Mouse (Mus musculus): Measurements from ENCODE around the gene Spaca4.
A peak's percentile ranks its signal among the peaks of the same experiment; 100 is the strongest.

Spaca4 gene

DNA sequence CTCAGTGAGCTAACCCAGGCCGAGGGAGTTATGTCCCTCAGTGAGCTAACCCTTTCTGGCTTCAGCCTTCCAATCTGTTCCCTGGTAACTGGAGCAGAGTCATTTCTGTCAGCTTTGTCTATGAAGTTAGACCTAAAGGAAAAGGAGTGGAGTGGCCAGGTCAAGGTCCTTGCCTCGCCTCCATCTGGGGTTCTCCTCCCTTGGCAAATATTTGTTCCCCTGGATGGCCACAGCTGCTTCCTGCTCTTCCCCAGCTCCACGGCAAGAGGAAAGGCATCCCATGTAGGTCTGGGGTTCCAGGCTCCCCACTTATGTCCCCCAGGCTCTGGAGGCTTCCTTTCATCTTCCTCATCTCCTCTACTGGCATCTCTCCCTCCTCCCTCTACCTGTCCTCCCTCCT lies 2.0 kb upstream of the Spaca4 start:
- DNase-seq (ENCODE audit: low spot score in 2 of 2), result no peak

DNA sequence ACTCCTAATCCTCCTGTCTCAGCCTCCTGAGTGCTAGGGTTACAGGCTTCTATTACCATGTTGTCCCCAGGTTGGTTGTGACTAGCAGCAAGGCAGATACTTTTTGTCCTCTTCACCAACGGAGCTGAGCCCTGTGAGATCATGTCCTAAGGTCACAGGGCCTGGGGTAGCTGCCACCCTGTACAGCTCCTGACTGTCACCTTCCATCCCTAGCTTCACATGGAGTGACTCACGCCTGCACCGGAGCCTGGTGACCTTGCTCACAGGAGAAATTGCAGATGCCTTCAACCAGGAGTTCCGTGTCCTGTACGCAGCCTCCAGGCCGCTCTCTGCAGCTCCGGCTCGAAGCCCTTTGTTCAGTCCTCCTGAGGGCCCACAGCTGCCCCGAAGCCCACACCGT lies 806 bp upstream of the Spaca4 start:
- no peak for DNase-seq (ENCODE audit: low spot score in 2 of 2)

DNA sequence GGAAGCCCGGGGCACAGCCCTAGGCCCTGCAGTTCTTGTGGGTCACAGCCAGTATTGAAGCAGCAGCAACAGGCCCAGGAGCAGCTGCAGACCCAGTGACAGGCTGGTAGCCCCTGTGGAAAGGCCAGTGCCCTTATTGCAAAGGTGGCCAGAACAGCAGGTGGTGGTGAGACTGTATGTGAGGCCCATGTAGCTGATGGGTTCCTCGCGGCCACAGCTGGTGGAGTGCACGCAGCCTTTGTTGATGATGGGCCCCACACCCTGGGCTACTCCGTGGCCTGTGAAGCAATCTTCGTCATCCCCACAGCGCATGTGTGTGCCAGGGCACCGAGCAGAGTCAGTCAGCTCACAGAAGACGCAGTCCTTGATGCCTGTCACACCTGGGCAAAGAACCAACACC lies 462 bp downstream of the Spaca4 start:
- DNase-seq (ENCODE audit: low spot score in 2 of 2), result no peak

DNA sequence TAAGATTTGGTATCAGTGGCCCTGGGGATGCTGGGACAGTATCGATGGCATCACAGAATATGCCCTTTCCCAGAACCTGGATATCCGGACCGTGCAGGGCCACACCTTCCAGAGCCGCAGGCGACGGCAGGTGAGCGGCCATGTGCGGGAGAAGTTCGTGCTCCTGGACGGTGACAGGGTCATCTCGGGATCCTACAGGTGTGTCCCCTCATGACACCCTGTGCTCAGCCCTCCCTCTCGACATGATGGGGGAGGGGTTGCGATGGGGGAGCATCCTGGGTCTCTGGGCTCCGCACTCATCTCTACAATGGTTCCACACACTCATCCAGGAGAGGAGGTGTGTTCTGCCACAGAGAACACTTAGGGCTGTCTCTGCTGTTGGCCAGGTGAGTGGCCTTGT lies 1.8 kb downstream of the Spaca4 start:
- no peak for DNase-seq (ENCODE audit: low spot score in 2 of 2)

DNA sequence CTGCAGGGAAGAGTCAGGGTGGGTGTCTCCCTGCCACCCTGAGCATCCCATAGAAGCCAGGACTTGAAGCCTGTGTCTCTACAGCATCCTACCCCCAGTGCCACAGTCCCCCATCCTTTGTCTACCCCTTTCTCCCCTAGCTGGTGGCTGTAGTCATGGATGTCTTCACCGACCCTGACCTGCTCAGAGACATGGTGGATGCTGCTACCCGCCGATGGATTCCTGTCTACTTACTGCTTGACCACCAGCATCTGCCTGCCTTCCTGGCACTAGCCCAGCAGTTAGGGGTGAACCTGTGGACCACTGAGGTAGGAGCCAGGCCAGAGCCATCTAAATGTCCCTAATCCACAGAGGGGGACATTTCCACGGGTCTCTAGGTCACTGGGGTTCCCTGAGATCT lies 2.3 kb downstream of the Spaca4 start:
- DNase-seq (ENCODE audit: low spot score in 2 of 2), result no peak

DNA sequence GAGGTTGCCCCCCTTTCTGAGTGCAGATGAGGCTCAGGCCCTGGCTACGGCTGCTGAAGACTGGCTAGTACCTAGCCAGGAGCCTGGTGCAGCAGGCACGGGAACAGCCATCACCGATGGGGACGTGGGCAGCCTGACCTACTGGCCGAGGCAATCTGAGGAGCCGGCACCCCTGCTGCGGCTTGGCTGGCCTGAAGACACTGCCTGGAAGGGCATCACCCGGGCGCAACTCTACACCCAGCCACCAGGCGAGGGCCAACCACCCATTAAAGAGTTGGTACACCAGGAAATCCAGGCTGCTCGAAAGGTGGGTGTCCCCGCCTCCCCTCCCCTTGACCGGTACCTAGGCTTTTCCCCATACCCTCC lies 3.3 kb downstream of the Spaca4 start:
- DNase-seq (ENCODE audit: low spot score in 2 of 2), result no peak

DNA sequence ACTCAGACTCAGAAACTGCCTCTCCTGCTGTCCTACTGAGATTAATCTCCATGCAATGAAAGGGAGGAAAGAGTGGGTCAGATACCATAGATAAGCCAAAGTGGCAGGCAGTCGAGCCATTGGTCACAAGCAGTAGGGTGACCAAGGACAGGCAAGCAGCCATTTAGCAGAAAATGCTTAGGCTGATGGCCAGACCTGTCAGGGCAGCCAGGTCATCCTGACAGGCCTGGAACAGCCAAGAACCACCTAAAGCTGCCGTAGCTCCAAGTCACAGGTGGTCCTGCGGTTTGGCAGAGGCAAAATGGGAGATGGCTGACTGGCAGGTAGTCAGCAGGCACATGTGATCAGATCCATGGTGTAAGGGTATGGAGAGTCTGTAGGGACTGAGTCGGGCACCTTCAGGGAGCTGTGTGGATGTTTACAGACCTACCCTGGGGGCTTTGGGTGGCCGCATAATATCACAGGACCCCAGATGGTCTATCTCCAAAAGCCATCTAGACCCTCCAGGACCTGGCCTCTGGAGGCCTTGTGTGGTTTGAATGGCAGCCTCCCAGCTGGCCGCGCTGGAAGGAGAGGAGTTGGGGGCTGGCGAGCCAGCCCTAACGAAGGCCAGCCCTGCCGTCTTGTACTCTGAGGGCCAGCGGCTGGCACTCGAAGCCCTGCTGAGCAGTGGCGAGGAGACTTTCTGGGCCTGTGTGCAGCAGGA lies 3.8 kb downstream of the Spaca4 start:
- no peak for DNase-seq (ENCODE audit: low spot score in 2 of 2)

DNA sequence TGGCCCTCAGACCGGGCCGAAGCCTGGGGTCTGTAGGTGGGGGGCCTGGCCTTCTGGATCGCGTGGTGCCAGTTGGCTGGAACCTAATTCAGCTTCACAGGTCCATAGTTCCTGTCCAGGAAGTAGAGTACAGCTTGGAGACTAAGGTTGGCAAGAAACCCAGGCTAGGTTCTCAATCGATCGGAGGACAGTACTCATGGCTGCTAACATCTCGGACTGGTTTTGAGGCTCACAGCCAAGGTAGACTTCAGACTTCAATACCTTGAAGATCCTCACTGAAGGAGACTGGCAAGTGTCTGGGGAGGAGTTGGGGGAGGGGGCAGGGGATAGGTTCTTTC lies 4.4 kb downstream of the Spaca4 start:
- DNase-seq (ENCODE audit: low spot score in 2 of 2), result no peak

DNA sequence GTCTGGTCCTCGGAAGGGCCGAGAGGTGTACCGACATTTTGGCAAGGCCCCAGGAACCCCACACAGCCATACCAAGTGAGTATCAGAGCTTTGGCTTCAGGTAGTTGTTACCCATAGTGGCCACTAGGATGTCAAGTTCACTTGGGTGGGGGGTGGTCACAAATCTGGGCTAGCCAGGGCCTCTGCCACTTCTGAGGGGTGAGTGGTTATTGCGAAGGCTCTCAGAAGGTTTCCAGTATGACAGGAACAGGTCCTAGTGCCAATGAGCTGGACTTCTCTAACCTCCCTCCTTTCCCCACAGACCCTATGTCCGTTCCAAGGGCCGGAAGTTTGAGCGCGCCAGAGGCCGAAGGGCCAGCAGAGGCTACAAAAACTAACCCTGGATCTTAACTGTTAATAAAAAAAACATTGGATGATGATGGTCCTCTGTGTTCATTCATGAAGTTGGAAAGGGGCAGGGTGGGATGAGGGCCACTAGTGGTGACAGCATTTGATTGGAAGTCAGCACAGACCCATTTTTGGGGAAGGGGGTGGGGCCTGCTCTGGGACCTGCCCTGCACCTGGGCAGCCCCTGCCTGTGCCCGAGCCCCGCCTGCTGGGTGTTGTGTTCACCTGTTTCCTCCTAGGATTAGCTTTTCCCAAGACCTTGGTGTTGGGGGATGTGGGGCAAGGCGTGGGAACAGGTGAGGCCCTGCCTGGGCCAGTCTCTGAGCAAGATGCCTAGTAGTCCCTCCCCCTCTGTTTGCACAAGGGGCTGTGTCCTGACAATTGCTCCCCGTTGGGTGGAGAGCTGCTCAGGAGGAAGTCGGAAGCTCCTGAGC lies 5.0 kb downstream of the Spaca4 start, which contains the start of gene Fam83e:
TSS of gene Fam83e (plus strand) at position 800 of the 821 bp plus-strand sequence.
- no peak for DNase-seq (ENCODE audit: low spot score in 2 of 2)

DNA sequence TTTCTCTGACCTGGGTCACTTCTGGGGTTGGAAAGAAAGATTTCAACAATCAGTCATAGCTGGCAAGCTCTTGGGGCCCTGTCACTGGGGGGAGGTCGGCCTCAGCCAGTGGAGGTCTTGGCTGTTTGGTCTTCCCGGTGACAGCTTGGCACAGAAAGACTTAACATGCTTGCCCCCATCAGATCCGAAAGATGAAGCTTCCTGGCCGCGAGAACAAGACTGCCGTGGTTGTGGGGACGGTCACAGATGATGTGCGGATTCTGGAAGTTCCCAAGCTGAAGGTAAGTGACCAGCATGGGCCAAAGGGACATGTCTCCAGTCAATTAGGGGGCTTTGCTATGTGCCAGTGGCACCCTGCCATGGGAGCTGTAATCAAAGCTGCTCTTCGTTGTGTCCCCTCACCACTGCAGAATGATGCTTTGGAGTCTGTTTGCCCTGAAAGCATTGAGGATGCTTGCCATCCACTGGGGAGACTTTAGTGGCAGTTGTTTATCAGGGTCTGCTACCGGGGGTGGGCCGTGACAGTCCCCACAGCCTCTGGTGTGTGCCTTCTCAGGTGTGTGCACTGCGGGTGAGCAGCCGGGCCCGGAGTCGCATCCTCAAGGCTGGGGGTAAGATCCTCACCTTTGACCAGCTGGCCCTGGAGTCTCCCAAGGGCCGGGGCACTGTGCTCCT lies 5.7 kb downstream of the Spaca4 start:
- DNase-seq (ENCODE audit: low spot score in 2 of 2), result no peak

DNA sequence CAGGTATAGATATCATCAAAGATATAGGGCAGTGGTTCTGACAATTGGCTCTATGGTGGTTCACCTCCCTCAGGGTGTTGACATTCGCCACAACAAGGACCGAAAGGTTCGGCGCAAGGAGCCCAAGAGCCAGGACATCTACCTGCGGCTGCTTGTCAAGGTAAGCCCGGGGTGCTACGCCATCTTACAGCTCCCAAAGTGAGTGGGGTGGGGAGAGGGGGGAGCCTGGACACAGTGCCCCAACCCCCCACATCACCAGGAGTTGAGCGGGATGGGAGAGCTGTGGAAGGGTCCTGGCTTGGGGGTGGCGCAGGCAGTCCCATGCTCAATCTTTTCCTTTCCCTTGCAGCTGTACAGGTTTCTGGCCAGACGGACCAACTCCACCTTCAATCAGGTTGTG lies 6.4 kb downstream of the Spaca4 start:
- no peak for DNase-seq (ENCODE audit: low spot score in 2 of 2)

DNA sequence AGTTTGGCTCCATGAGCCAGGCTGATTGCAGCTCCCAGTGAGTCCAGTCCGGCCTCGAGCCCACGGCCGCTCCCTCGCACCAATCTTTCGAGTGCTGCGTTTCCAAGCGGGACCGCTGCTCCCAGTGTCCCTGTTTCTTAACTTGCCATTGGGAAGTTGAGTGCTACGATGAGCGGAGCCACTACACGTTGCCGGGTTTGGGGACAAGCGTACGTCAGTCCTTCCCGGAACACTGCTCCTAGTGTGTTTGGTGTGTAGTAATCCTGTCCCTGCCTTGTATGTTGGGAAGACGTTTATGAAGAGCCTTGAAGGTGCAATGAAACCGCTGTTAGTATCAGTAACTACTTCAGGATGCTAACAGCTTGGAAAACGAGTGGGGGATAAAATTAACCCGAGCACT lies 7.3 kb downstream of the Spaca4 start:
- DNase-seq (ENCODE audit: low spot score in 2 of 2), result no peak

DNA sequence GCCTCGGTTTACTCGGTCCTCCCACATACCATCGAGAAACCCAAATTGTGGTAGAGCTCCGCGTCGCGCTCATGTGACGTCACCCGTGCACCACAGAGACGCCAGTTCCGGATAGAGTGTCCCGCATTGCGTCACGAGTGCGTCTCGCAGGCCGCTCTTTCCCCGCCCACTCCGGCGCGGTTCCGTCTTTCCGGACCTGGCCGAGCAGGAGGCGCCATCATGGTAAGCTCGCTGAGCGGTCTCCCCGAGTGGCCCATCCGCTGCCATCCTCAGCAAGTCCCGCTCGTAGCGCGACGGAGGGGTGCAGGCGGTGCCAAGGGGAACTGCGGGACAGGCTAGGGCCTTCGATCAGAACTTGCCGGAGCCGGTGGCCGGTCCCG lies 7.7 kb downstream of the Spaca4 start, which contains the start of gene Sphk2:
TSS of gene Sphk2 (minus strand) at position 85 of the 380 bp plus-strand sequence.
- peak; percentile 98 for DNase-seq (ENCODE audit: low spot score in 2 of 2)

DNA sequence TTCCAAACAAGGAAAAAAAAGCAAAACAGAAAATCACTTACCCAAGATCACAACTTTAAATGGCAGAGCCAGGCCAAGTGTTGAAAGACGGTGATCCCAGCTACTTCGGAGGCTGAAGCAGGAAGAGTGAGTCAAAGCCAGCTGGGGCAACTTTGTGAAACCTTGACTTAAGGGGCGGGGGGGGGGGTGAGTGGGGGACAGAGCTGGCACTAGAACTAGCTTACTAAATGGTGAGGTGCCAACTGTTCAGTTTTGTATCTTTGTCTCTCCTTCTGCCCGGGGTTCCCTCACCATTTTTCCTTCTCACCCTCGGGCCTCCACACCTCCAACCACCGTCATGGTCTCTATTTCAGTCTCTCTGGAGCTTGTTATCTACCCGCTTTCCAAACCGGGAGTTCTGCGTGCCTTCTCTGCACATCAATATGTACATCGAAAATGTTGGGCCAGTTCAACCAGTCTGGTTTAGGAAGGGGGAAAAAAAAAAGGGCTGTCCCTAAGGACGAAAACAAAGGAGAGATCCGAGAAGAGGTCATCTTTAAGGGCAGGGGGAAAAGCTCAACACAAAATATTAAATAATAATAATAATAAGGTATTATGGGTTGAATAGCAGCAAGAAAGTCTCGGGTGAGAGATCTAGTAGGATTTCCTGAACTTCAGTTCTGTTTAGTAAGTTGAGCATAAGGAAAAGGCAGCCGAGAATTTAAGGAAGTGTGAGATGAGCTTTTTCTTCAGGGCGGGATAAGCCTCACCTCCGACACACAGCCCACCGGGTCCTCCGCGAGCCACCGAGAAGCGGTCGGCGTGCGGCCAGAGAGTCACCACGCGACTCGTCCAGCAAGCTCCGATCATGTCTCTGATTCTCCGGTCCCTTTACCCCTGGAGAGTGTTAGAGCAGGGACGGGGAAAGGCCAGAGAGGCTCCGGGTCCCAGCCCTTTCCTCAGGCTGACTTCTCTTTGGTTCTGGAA lies 8.4 kb downstream of the Spaca4 start:
- DNase-seq (ENCODE audit: low spot score in 2 of 2), result no peak

DNA sequence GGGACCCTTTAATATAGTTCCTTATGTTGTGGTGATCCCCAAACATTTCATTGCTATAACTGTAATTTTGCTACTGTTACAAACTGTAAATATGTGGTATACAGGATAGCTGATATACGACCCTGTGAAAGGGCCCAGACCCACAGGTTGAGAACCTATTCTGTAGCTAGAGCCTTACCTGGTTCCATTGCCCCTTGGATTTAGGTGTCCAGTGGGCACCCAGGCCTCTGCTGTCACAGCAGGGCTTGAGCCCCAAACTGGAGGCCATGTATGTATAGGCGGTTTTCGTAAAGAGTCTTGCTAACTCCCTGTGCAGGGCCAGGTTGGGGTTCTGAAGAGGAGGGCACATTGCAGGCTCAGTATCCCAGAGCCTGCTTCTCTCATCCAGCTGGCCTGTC lies 9.2 kb downstream of the Spaca4 start:
- no peak for DNase-seq (ENCODE audit: low spot score in 2 of 2)

DNA sequence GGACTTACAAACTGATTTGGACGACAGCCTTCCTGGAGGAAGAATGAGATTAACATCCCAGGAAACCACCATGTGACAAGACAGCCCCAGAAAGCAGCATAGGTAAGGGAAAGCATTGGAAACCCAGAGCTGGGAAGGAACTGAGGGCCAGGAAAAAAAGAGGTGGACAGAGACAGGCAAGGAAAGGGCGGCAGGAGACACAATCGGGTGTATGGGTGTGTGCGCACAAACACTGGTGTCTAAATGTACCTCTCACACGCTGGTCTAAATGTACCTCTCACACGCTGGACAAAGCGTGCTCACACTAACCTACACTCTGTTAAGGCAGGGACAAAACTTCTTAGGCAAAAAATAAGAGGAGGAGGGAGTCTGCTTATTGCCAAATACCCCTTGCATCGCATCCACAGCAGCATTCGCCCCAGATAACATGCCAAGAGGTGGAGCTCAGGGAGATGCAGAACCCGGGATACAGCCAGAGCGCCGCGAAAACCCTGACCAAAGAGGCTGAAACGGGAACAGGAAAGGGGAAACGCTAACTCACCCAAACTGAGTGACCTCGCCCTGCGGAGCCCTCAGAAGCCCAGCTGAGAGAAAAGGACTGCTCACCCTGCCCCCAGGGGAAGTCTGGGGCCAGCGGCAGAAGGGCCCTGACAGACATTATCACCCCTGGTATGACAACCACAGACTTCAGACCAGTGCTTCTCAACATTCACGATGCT lies 9.7 kb downstream of the Spaca4 start:
- peak; percentile 23 to 46 for DNase-seq (ENCODE audit: low spot score in 2 of 2)

DNA sequence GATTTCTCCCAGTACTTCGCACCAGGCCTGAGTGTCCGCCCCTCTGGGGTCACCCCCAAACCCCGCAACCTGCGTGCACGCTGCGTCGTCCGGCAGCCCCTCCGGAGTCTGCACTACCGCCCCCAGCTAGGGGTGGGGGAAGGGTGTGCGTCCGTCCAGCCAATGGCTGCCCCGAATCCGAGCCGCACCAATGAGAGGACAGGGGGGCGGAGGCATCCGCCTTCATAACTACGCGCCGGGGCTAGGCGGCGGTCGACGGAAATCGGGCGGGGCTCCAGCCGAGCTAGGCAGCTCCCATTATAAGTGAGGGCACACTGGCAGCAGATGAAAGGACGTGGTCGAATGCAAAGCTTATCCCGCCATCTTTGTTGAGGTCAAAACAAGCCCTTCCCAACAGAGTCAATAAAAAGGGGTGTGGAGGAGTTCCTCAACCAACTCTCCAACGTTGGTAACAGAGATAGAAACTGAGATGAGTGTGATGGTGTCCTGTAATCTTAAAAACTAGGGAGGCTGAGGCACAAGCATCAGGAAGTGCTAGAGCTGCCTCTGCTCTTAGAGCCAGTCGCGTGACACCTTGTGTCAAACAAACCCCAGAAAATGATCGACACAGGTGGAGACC lies 10.4 kb downstream of the Spaca4 start, which contains the start of gene Rpl18:
TSS of gene Rpl18 (plus strand) at position 368 of the 619 bp plus-strand sequence.
- DNase-seq (ENCODE audit: low spot score in 2 of 2), result peak; percentile 84 to 96

DNA sequence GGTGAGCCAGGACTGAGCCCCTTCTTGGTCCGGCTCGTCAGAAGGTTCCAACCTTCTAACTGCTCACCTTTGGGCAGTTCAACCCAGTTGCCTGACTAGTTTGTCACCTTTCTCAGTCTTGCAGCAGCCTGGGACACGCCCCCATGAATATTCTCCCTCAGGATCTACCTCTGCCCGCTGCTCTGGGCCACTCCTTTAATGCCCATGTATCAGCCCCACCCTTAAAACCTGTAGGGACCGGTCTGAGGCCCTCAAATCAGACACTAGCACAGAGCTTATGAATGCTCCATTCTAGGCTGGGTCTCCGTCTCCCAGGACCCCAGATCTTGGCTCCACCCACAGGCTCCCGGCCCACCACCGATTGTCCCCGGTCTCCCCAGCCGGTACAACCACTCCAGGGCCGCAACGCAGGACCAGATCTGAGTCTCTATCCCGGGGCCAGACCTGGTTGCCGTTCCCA lies 11.0 kb downstream of the Spaca4 start:
- DNase-seq (ENCODE audit: low spot score in 2 of 2), result no peak

DNA sequence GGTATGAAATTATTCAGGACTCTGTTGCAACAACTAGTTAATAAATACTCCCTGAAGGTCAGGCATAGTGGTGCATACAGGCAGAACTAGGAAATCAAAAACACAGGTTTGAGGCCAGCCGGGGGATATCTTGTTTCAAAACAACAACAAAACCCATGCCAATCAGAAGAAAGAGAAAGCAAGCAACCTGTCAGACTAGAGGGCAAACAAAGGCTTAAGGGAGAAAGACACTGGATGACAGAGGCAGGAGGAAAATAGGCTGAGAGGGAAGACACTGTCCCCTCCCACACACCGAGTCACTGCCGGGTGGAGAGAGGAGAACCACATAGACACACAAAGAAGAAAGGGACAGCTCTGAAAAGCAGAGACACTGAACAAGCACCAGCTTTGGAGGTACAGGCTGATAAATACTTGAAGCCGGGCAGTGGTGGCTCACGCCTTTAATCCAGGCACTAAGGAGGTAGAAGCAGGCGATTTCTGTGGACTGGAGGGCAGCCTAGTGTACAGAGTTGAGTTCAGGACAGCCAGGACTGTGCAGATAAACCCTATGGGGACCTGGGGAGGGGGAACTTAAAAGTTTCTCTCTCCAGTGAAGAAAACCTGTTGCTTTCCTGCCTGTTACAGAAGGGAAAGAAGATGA lies 11.6 kb downstream of the Spaca4 start:
- DNase-seq (ENCODE audit: low spot score in 2 of 2), result no peak

DNA sequence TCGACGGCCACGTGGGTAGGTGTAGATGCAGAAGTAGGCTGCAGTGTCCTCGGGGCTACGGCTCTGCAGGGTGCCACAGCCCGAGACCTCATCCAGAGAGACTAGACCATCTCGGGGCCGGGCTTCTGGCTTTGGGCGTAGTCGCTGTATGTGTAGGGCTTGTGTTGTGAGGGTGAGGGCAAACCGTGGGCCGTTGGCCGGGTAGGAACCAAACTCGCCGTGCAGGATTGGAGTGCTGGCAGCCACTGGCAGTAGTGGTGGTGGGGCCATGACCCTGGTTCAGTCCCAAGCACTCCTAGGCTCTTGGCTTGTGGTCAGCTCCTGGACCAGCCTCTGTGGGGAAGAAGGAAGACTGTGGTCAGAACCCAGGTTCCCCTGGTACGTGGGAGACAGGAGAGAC lies 12.2 kb downstream of the Spaca4 start:
- DNase-seq (ENCODE audit: low spot score in 2 of 2), result no peak
